Mouse (Mus musculus): ENCODE measurements around the gene Cyth3. TPM values are rescaled to one million over a fixed set of nuclear protein-coding genes. Genes with fewer than 3 reads are reported as not detected.

Cyth3 gene
- polyA plus RNA-seq, 1 experiment from 2014 or later, result 39.9 TPM

DNA sequence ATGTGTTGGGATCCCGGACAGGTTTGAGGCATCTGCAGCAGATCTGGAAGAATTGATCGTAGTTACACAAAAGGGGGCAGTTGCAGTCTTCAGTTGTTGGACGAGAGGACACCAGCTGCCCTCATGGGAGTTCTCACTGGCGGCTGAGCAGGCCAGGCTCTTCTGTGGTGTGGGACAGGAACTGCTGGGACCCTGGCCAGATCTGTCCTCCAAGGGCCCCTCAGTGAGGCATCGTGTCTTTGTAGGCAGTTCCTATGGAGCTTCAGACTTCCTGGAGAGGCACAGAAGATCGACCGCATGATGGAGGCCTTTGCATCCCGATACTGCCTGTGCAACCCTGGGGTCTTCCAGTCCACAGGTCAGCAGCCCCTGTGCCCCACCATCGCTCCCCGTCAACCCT lies 78.8 kb downstream of the Cyth3 start:
- Histone ChIP-seq H3K36me3 (replicated peaks; ENCODE audit: control insufficient read depth, insufficient read depth) (peaks cover 54% of the 10 kb centered on the region), H3K9me3 (ENCODE audit: control insufficient read depth, low read length) (no peaks in the 10 kb centered on the region), H3K27me3 (ENCODE audit: control insufficient read depth, insufficient read depth, low read length) (no peaks in the 10 kb centered on the region), H3K4me1 (replicated peaks; ENCODE audit: control insufficient read depth, insufficient read depth, low read length) (no peaks in the 10 kb centered on the region), H3K4me2 (replicated peaks) (no peak overlapping the region), H3K4me3 (replicated peaks; ENCODE audit: low read length) (no peak overlapping the region), H3K27ac (no peak overlapping the region), H3K9ac (no peak overlapping the region)
- no peak for DNase-seq (ENCODE audit: low spot score)
- 88% methylated on average over 10 of the region's 10 CpGs for WGBS
- no peak for ATAC-seq (ENCODE audit: low FRiP score)

- no peak for ATAC-seq (ENCODE audit: low FRiP score)
- Histone ChIP-seq H3K4me2 (replicated peaks) (no peak overlapping the region), H3K27me3 (ENCODE audit: control insufficient read depth, insufficient read depth, low read length) (no peaks in the 10 kb centered on the region), H3K36me3 (replicated peaks; ENCODE audit: control insufficient read depth, insufficient read depth) (peaks cover 71% of the 10 kb centered on the region), H3K9me3 (ENCODE audit: control insufficient read depth, low read length) (no peaks in the 10 kb centered on the region), H3K4me3 (replicated peaks; ENCODE audit: low read length) (no peak overlapping the region), H3K4me1 (replicated peaks; ENCODE audit: control insufficient read depth, insufficient read depth, low read length) (no peaks in the 10 kb centered on the region), H3K9ac (no peak overlapping the region), H3K27ac (no peak overlapping the region)
- no peak for DNase-seq (ENCODE audit: low spot score)
- 67% methylated on average over 13 of the region's 13 CpGs for WGBS
Observed at GRCm38 (mm10) chr5:143704875-143705658, 82.8 kb downstream of the Cyth3 start.

GRCm38 (mm10) chr5:143705659-143705982 lies 83.4 kb downstream of the Cyth3 start:
- no peak for DNase-seq (ENCODE audit: low spot score)
- no peaks in the 10 kb centered on the region for H3K27me3 ChIP-seq (ENCODE audit: control insufficient read depth, insufficient read depth, low read length)
- H3K27ac ChIP-seq, result no peak overlapping the region
- no peaks in the 10 kb centered on the region for H3K4me1 ChIP-seq (replicated peaks; ENCODE audit: control insufficient read depth, insufficient read depth, low read length)
- H3K4me3 ChIP-seq (replicated peaks; ENCODE audit: low read length), result no peak overlapping the region
- H3K9ac ChIP-seq, result no peak overlapping the region
- no peaks in the 10 kb centered on the region for H3K9me3 ChIP-seq (ENCODE audit: control insufficient read depth, low read length)
- H3K36me3 ChIP-seq (replicated peaks; ENCODE audit: control insufficient read depth, insufficient read depth), result peaks cover 76% of the 10 kb centered on the region
- no peak overlapping the region for H3K4me2 ChIP-seq (replicated peaks)
- no peak for ATAC-seq (ENCODE audit: low FRiP score)
- 67% methylated on average over 1 of the region's 1 CpGs for WGBS

DNA sequence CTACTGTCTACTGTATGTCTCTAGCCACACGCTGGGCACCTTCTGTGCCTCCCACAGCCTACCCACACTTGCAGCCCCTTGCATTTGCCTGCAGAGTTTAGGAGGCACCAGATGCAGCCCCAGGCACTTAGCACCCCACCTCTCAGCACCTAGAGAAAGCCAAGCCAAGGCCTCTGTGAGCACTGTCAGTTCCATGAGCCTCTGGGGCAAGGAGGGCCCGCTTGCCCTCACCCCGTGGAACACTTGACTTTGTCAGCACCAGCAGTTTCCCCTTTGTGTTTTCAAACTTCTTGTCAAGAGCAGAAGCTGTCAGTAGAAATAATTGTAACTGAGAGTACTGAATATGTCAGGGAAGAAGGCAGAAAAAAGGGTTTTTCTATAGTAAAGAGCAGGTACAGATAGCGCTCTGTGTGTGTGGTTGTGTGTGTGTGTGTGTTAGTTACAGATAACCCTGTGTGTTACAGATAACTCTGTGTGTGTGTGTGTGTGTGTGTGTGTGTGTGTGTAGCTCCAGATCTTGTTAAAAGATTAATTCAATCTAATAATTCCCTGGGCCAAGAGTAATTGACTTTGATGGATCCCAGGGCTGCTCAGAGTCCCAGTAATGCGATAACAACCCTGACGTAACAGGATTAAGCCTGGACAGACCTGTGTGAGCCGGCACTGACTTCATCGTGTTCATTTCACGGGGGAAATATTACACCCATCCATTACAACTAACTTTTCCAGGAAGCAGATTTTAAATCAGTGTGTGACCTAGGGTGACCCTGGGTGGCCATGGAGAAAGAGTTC lies 84.0 kb downstream of the Cyth3 start:
- Histone ChIP-seq H3K9ac (no peak overlapping the region), H3K4me1 (replicated peaks; ENCODE audit: control insufficient read depth, insufficient read depth, low read length) (no peaks in the 10 kb centered on the region), H3K27ac (no peak overlapping the region), H3K4me2 (replicated peaks) (no peak overlapping the region), H3K4me3 (replicated peaks; ENCODE audit: low read length) (no peak overlapping the region), H3K27me3 (ENCODE audit: control insufficient read depth, insufficient read depth, low read length) (no peaks in the 10 kb centered on the region), H3K9me3 (ENCODE audit: control insufficient read depth, low read length) (no peaks in the 10 kb centered on the region), H3K36me3 (replicated peaks; ENCODE audit: control insufficient read depth, insufficient read depth) (peaks cover 80% of the 10 kb centered on the region)
- DNase-seq (ENCODE audit: low spot score) (no peak), ATAC-seq (ENCODE audit: low FRiP score) (no peak; the same call in 1 of the 2 replicates)
- 76% methylated on average over 9 of the region's 9 CpGs for WGBS

DNA sequence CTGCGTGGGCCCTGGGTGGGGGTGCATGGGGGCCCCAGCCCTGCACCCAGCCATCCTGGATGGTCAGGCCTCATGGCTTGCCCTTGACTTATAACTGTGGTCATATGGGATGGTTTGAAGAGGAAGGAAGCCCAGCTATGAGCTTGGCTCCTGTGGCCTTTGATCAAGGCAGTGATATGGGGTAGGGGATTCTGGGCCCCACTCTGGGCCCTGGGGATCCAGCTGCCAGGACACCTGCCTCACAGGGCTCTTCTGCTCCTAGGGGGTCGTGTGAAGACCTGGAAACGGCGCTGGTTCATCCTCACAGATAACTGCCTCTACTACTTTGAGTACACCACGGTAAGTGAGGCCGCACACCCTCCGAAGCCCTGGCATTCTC lies 84.6 kb downstream of the Cyth3 start:
- no peaks in the 10 kb centered on the region for H3K9me3 ChIP-seq (ENCODE audit: control insufficient read depth, low read length)
- WGBS, result 89% methylated on average over 7 of the region's 7 CpGs
- no peak for DNase-seq (ENCODE audit: low spot score)
- no peaks in the 10 kb centered on the region for H3K4me1 ChIP-seq (replicated peaks; ENCODE audit: control insufficient read depth, insufficient read depth, low read length)
- no peak overlapping the region for H3K9ac ChIP-seq
- no peak for ATAC-seq (ENCODE audit: low FRiP score)
- no peaks in the 10 kb centered on the region for H3K27me3 ChIP-seq (ENCODE audit: control insufficient read depth, insufficient read depth, low read length)
- H3K36me3 ChIP-seq (replicated peaks; ENCODE audit: control insufficient read depth, insufficient read depth), result peaks cover 81% of the 10 kb centered on the region
- no peak overlapping the region for H3K27ac ChIP-seq
- no peak overlapping the region for H3K4me3 ChIP-seq (replicated peaks; ENCODE audit: low read length)
- no peak overlapping the region for H3K4me2 ChIP-seq (replicated peaks)

GRCm38 (mm10) chr5:143711326-143711725 lies 89.1 kb downstream of the Cyth3 start:
- H3K9ac ChIP-seq, result no peak overlapping the region
- peaks cover 96% of the 10 kb centered on the region for H3K36me3 ChIP-seq (replicated peaks; ENCODE audit: control insufficient read depth, insufficient read depth)
- H3K27me3 ChIP-seq (ENCODE audit: control insufficient read depth, insufficient read depth, low read length), result no peaks in the 10 kb centered on the region
- no peak overlapping the region for H3K4me3 ChIP-seq (replicated peaks; ENCODE audit: low read length)
- DNase-seq (ENCODE audit: low spot score) (peak; percentile 77), ATAC-seq (ENCODE audit: low FRiP score) (0 out of 2 replicates have a peak, but pooled peaks have one; percentile 60)
- H3K9me3 ChIP-seq (ENCODE audit: control insufficient read depth, low read length), result no peaks in the 10 kb centered on the region
- H3K27ac ChIP-seq, result no peak overlapping the region
- 10% methylated on average over 7 of the region's 7 CpGs for WGBS
- no peak overlapping the region for H3K4me2 ChIP-seq (replicated peaks)
- no peaks in the 10 kb centered on the region for H3K4me1 ChIP-seq (replicated peaks; ENCODE audit: control insufficient read depth, insufficient read depth, low read length)

DNA sequence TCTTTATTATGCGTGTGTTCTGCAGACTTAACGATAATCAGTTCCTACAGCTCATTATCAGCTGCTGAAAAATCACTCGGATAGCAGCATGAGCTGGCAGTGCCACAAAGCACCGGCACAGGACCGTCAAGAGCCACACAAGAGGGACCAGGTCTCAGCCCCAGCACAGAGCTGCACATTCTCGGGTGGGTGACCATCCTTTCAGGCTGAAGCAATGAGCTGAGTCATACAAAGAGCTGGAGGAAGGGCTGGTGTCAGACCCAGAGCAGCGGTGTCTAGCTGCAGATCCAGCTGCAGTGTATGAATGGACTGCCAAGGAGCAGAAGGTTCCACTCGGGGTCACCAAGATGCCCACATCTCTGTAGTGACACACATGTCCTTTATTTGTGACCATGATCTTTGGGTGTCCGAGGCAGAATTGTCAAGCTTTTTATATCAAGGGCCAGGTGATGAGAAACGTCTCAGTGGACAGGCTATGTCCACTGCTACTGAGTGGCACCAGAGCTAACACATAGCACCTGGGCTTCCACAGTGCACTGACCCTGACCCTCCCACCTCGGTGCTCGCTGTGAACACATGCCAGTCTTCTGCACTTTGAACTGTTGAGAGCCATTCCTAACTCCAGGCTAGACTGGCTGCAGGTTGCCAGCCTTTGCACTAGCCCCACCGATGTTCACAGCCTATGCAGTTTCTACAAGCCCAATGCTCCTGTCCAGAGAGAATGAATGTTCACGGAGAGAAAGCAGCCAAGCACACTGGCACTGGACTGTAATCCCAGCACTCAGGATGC lies 90.0 kb downstream of the Cyth3 start:
- Histone ChIP-seq H3K27me3 (ENCODE audit: control insufficient read depth, insufficient read depth, low read length) (no peaks in the 10 kb centered on the region), H3K4me3 (replicated peaks; ENCODE audit: low read length) (no peak overlapping the region), H3K4me1 (replicated peaks; ENCODE audit: control insufficient read depth, insufficient read depth, low read length) (no peaks in the 10 kb centered on the region), H3K36me3 (replicated peaks; ENCODE audit: control insufficient read depth, insufficient read depth) (peaks cover 98% of the 10 kb centered on the region), H3K9me3 (ENCODE audit: control insufficient read depth, low read length) (no peaks in the 10 kb centered on the region), H3K9ac (no peak overlapping the region), H3K27ac (no peak overlapping the region), H3K4me2 (replicated peaks) (no peak overlapping the region)
- WGBS, result 87% methylated on average over 14 of the region's 14 CpGs
- ATAC-seq (ENCODE audit: low FRiP score) (no peak), DNase-seq (ENCODE audit: low spot score) (no peak)

GRCm38 (mm10) chr5:143721962-143722361 lies 99.7 kb downstream of the Cyth3 start:
- Histone ChIP-seq H3K9me3 (ENCODE audit: control insufficient read depth, low read length) (no peaks in the 10 kb centered on the region), H3K36me3 (replicated peaks; ENCODE audit: control insufficient read depth, insufficient read depth) (peaks cover 99% of the 10 kb centered on the region), H3K4me2 (replicated peaks) (no peak overlapping the region), H3K9ac (no peak overlapping the region), H3K27me3 (ENCODE audit: control insufficient read depth, insufficient read depth, low read length) (no peaks in the 10 kb centered on the region), H3K27ac (no peak overlapping the region), H3K4me3 (replicated peaks; ENCODE audit: low read length) (no peak overlapping the region), H3K4me1 (replicated peaks; ENCODE audit: control insufficient read depth, insufficient read depth, low read length) (no peaks in the 10 kb centered on the region)
- no peak for DNase-seq (ENCODE audit: low spot score)
- no peak for ATAC-seq (ENCODE audit: low FRiP score)
- 96% methylated on average over 7 of the region's 7 CpGs for WGBS

DNA sequence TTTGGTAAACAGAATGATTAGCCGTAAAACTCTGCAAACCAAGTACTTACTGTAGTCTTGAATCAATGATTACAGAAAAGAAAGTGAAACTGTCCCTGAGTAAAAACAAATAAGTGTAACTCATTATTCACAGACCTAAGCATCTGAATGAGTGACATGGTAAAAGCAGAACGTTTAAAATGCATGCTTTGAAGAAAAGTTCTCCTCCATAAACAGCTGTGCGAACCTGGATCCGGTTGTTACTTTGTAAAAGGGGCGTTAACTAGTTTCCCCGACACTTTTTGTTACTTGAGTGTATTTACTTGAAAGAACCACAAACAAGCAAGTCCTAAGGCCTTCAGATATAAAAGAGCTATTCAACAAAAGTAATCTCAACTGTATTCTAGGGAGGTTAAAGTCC lies 108.7 kb downstream of the Cyth3 start:
- Histone ChIP-seq H3K27me3 (ENCODE audit: control insufficient read depth, insufficient read depth, low read length) (no peaks in the 10 kb centered on the region), H3K4me3 (replicated peaks; ENCODE audit: low read length) (peak overlapping the region; percentile 96), H3K4me1 (replicated peaks; ENCODE audit: control insufficient read depth, insufficient read depth, low read length) (peaks cover 15% of the 10 kb centered on the region), H3K36me3 (replicated peaks; ENCODE audit: control insufficient read depth, insufficient read depth) (peaks cover 20% of the 10 kb centered on the region), H3K9ac (peak overlapping the region; percentile 99), H3K4me2 (replicated peaks) (peak overlapping the region; percentile 91), H3K9me3 (ENCODE audit: control insufficient read depth, low read length) (no peaks in the 10 kb centered on the region), H3K27ac (no peak overlapping the region)
- ATAC-seq (ENCODE audit: low FRiP score) (no peak), DNase-seq (ENCODE audit: low spot score) (no peak)
- WGBS, result 11% methylated on average over 6 of the region's 6 CpGs

Data from hindbrain, embryonic 14.5 days (tissue).